Mouse (Mus musculus): ENCODE data around the gene Panx1. TPM values are rescaled to one million over a fixed set of nuclear protein-coding genes. Genes with fewer than 3 reads are reported as not detected.
A peak's percentile ranks its signal among the peaks of the same experiment; 100 is the strongest.

Panx1 gene
- polyA plus RNA-seq, 1 experiment, result 177 TPM

DNA sequence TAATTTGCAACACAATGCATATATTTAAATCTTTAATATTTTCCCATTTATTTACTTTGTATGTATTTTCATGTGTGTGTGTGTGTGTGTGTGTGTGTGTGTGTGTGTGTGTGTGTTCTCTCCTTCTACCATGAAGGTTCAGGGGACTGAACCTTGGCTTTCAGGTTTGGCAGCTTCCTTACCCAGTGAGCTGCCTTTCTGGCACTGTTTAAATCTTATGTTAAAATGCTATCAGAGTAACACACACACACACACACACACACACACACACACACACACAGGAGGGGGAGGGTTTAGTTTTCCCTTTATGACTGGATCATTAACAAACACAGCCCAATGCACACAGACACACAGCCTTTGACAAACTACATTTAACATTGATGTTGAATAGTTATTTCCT lies 8.0 kb downstream of the Panx1 start:
- no peak for DNase-seq (ENCODE audit: low read depth)
- TF ChIP-seq CTCF (IDR thresholded peaks at IDR 0.05; ENCODE audit: borderline replicate concordance, extremely low read depth, insufficient read depth, insufficient read length), result no peak
- no peak for TF ChIP-seq POLR2A (IDR thresholded peaks at IDR 0.05; ENCODE audit: borderline replicate concordance, extremely low read depth, insufficient read depth, insufficient read length, poor library complexity, severe bottlenecking)

DNA sequence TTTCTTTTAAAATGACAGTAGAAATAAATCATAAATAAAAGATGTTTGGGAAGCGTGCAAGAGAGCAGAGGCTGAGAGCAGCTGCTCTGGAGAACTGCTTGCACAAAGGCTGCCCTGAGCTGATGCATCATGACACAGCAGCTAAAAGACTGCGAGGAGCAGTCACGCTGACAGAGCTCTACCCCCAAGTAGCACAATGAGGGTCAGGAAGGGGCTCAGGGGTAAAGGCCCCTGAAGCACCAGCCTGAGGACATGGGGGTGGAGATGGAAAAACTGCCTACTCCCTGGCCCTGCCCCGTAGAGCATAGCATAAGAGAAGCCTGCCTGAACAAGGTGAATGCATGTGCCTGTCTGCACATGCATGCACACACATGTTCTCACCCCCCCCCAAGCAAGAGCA lies 8.5 kb downstream of the Panx1 start:
- DNase-seq (ENCODE audit: low read depth), result peak; percentile 54
- TF ChIP-seq CTCF (IDR thresholded peaks at IDR 0.05; ENCODE audit: borderline replicate concordance, extremely low read depth, insufficient read depth, insufficient read length) (no peak), POLR2A (IDR thresholded peaks at IDR 0.05; ENCODE audit: borderline replicate concordance, extremely low read depth, insufficient read depth, insufficient read length, poor library complexity, severe bottlenecking) (no peak)

- TF ChIP-seq CTCF (IDR thresholded peaks at IDR 0.05; ENCODE audit: borderline replicate concordance, extremely low read depth, insufficient read depth, insufficient read length) (no peak), POLR2A (IDR thresholded peaks at IDR 0.05; ENCODE audit: borderline replicate concordance, extremely low read depth, insufficient read depth, insufficient read length, poor library complexity, severe bottlenecking) (no peak)
Observed at GRCm38 (mm10) chr9:15036405-15036804, 8.9 kb downstream of the Panx1 start.

GRCm38 (mm10) chr9:15035979-15036378 lies 9.3 kb downstream of the Panx1 start:
- DNase-seq (ENCODE audit: low read depth), result no peak
- TF ChIP-seq POLR2A (IDR thresholded peaks at IDR 0.05; ENCODE audit: borderline replicate concordance, extremely low read depth, insufficient read depth, insufficient read length, poor library complexity, severe bottlenecking), result no peak
- TF ChIP-seq CTCF (IDR thresholded peaks at IDR 0.05; ENCODE audit: borderline replicate concordance, extremely low read depth, insufficient read depth, insufficient read length), result no peak

More at GRCm38 (mm10) chr9:15036405-15036804, 8.9 kb downstream of the Panx1 start:
- DNase-seq (ENCODE audit: low read depth), result no peak

GRCm38 (mm10) chr9:15034546-15035273 lies 10.6 kb downstream of the Panx1 start:
- DNase-seq (ENCODE audit: low read depth), result no peak
- no peak for TF ChIP-seq POLR2A (IDR thresholded peaks at IDR 0.05; ENCODE audit: borderline replicate concordance, extremely low read depth, insufficient read depth, insufficient read length, poor library complexity, severe bottlenecking)
- no peak for TF ChIP-seq CTCF (IDR thresholded peaks at IDR 0.05; ENCODE audit: borderline replicate concordance, extremely low read depth, insufficient read depth, insufficient read length)

DNA sequence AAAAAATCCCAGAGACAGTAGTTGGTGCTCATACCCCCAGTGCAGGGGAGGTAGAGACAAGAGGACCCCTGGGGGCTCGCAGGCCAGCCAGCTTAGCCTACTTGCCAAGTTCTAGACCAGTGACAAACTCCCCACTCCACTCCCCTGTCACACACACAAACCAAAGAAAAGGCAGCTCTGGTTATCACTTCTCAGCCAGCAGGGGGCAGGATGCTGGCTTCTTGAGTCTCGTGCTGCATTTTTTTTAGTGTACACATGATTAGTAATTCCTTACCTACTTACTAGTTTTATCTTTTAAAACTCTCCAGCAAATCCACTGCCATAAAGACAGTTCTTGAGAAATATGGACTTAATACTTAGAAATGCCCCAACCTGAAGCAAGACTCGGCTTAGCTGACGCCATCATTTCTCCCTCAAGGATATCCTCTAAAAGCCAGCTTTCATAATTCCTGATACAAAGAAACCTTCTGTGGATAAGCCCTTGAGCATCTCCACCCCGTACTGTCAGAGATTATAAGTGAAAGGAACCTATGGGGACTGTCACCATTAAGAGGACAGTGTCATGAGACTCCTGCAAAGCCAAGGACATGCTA lies 11.6 kb downstream of the Panx1 start:
- peak; percentile 62; the same call in 1 of the 2 replicates for TF ChIP-seq CTCF (IDR thresholded peaks at IDR 0.05; ENCODE audit: borderline replicate concordance, extremely low read depth, insufficient read depth, insufficient read length)
- no peak for TF ChIP-seq POLR2A (IDR thresholded peaks at IDR 0.05; ENCODE audit: borderline replicate concordance, extremely low read depth, insufficient read depth, insufficient read length, poor library complexity, severe bottlenecking)
- DNase-seq (ENCODE audit: low read depth), result peak; percentile 41

DNA sequence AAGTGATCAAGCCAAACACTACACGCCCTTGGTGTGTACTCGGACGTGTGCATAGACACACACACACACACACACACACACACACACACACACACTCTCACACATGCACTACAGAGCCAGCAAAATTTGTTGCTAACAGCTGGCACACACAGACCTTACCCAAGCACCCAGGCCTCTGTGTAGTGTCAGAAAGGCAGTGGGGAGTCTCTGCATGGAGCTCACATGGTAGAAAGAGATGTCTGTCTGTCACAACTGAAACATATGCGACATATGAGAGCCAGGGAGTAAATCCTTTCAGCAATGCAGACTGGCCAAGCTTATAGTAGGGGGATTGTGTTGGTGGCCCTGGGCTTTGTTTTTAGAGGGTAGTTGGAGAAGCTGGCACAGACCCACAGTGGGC lies 12.5 kb downstream of the Panx1 start:
- no peak for DNase-seq (ENCODE audit: low read depth)
- TF ChIP-seq CTCF (IDR thresholded peaks at IDR 0.05; ENCODE audit: borderline replicate concordance, extremely low read depth, insufficient read depth, insufficient read length) (no peak), POLR2A (IDR thresholded peaks at IDR 0.05; ENCODE audit: borderline replicate concordance, extremely low read depth, insufficient read depth, insufficient read length, poor library complexity, severe bottlenecking) (no peak)

GRCm38 (mm10) chr9:15030771-15031170 lies 14.5 kb downstream of the Panx1 start:
- no peak for DNase-seq (ENCODE audit: low read depth)
- TF ChIP-seq POLR2A (IDR thresholded peaks at IDR 0.05; ENCODE audit: borderline replicate concordance, extremely low read depth, insufficient read depth, insufficient read length, poor library complexity, severe bottlenecking) (no peak), CTCF (IDR thresholded peaks at IDR 0.05; ENCODE audit: borderline replicate concordance, extremely low read depth, insufficient read depth, insufficient read length) (no peak)

DNA sequence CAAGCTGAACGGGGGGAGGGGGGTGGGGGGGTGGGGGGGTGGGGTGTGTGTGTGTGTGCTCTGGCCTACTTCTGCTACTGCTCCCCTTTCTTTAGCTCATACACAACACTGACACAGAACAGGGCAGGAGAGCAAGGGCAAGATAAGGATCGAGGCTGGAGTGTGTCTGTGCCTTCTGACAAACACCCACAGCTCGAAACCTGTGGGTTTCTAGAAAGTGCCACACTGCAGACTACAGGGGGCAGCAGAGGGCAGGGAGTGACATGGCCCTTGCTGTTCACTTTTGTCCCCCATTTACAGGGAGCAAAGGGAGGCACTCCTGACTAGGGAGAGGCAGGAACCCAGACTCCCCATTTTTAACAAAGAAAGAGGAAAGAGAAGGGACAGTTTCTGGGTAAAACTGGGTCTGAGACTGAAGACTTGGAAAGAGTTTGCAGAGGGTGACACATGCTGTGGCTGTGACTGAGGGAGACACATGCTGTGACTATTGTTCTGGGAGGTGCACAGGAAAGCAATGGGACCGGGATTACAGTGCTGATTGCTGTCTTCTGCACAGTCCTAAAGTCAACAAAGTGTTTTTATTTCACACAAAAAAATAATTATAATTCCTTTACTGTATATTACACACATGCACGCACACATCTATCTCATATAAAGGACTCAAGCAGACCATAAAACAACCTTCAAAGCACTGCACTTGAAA lies 16.1 kb downstream of the Panx1 start:
- DNase-seq (ENCODE audit: low read depth), result peak; percentile 55
- peak; percentile 71 for TF ChIP-seq CTCF (IDR thresholded peaks at IDR 0.05; ENCODE audit: borderline replicate concordance, extremely low read depth, insufficient read depth, insufficient read length)
- no peak for TF ChIP-seq POLR2A (IDR thresholded peaks at IDR 0.05; ENCODE audit: borderline replicate concordance, extremely low read depth, insufficient read depth, insufficient read length, poor library complexity, severe bottlenecking)

DNA sequence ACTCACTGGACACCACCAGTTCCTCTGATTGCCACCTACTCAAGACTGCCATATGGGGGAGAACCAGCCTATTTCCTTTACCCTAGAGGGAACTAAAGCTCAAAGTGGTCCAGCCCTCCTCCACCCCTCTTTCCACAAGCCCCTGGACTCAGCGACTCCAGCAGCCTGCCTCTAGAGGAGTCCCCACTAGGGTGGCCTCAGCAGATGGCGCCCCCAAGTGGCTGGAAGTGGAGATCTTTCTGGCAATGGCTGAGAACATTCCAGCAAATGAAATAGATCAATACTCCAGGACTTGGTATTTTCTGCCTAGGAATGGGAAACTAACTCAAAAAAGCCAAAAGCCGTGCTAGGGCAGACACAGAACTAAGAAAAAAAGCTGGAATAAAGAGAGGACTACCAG lies 17.6 kb downstream of the Panx1 start:
- TF ChIP-seq POLR2A (IDR thresholded peaks at IDR 0.05; ENCODE audit: borderline replicate concordance, extremely low read depth, insufficient read depth, insufficient read length, poor library complexity, severe bottlenecking) (no peak), CTCF (IDR thresholded peaks at IDR 0.05; ENCODE audit: borderline replicate concordance, extremely low read depth, insufficient read depth, insufficient read length) (0 out of 2 replicates have a peak, but pooled peaks have one; percentile 15)
- DNase-seq (ENCODE audit: low read depth), result no peak

- no peak for DNase-seq (ENCODE audit: low read depth)
- no peak for TF ChIP-seq POLR2A (IDR thresholded peaks at IDR 0.05; ENCODE audit: borderline replicate concordance, extremely low read depth, insufficient read depth, insufficient read length, poor library complexity, severe bottlenecking)
Observed at GRCm38 (mm10) chr9:15023049-15023448, 22.2 kb downstream of the Panx1 start.

Data from brain, embryonic 14.5 days (tissue).